In genomic region chr3:97524835-97525234, GRCm38 (mm10) we compare ENCODE assay signal across 8 mouse cellular contexts.
DNase-seq lines count a peak whose midpoint lies in the region; TF ChIP-seq lines count a peak whose summit lies in the region.
"Had no signal": no experiment of that assay in that cellular context is flagged by ENCODE, and none has a peak within 500 bp of the region (broad histone marks: within the 10 kb centered on the region; RNA-seq: fewer than 3 reads in every experiment).

No protein-coding gene starts in this region.

- no peak overlapping the region for H3K27ac ChIP-seq in layer of hippocampus, adult 2 months
- H3K27ac ChIP-seq in ES-Bruce4 (ENCODE audit: insufficient read depth, low read length), result no peak overlapping the region
- H3K27ac ChIP-seq: liver, embryonic 15.5 days had no signal

- H3K27me3 ChIP-seq in ES-Bruce4 (ENCODE audit: control insufficient read depth, insufficient read depth, low read length, poor library complexity, severe bottlenecking), result no peaks in the 10 kb centered on the region
- H3K27me3 ChIP-seq: liver, embryonic 15.5 days had no signal

- no peaks in the 10 kb centered on the region for H3K36me3 ChIP-seq in ES-Bruce4 (ENCODE audit: control insufficient read depth, insufficient read depth, low read length, poor library complexity, severe bottlenecking)
- H3K36me3 ChIP-seq: liver, embryonic 15.5 days had no signal

- peak; percentile 82 for TF ChIP-seq CTCF in layer of hippocampus, adult 2 months (conservative IDR thresholded peaks at IDR 0.05)
- peak; percentile 28 for TF ChIP-seq CTCF in ES-Bruce4 (IDR thresholded peaks at IDR 0.05; ENCODE audit: low read depth, low read length)

- no peak for DNase-seq in layer of hippocampus, adult 2 months (ENCODE audit: low spot score in 2 of 2)
- no peak for DNase-seq in layer of hippocampus, postnatal 36 days
- DNase-seq in R1 (ENCODE audit: low read depth, low spot score), result peak; percentile 75
- peak; percentile 15 for DNase-seq in naive thymus-derived CD4-positive, alpha-beta T cell, adult 2 months (ENCODE audit: low read depth)
- no peak for DNase-seq in layer of hippocampus, postnatal 14 days (ENCODE audit: low spot score in 2 of 2)
- no peak for DNase-seq in cerebellum, adult 9-10 months

- no peaks in the 10 kb centered on the region for H3K4me1 ChIP-seq in ES-Bruce4 (ENCODE audit: control insufficient read depth, insufficient read depth, low read length)
- H3K4me1 ChIP-seq: liver, embryonic 15.5 days had no signal

- H3K9me3 ChIP-seq in ES-Bruce4 (replicated peaks; ENCODE audit: control insufficient read depth, insufficient read depth, low read length, poor library complexity, severe bottlenecking), result no peaks in the 10 kb centered on the region
- H3K9me3 ChIP-seq: liver, embryonic 15.5 days had no signal

- TF ChIP-seq EP300 in ES-Bruce4 (IDR thresholded peaks at IDR 0.05; ENCODE audit: insufficient read depth, low read depth, low read length), result no peak

- no peak for TF ChIP-seq POLR2A in ES-Bruce4 (IDR thresholded peaks at IDR 0.05; ENCODE audit: insufficient read depth, low read length)

- no peak overlapping the region for H3K9ac ChIP-seq in ES-Bruce4 (ENCODE audit: low read depth, poor library complexity, severe bottlenecking)
- H3K9ac ChIP-seq: liver, embryonic 15.5 days had no signal

- H3K4me3 ChIP-seq in layer of hippocampus, adult 2 months, result no peak overlapping the region
- no peak overlapping the region for H3K4me3 ChIP-seq in ES-Bruce4 (ENCODE audit: low read depth, low read length)
- H3K4me3 ChIP-seq: liver, embryonic 15.5 days had no signal

Comparison
In these comparisons a context has a peak if more than half of its experiments do, and no peak if none do; other contexts are left out.
1. DNase-seq: peak in R1 (single experiment) and naive thymus-derived CD4-positive, alpha-beta T cell, adult 2 months (single experiment); none in layer of hippocampus, adult 2 months (0 of 2), layer of hippocampus, postnatal 36 days (0 of 2), layer of hippocampus, postnatal 14 days (0 of 2) and cerebellum, adult 9-10 months (single experiment).